Mouse (Mus musculus): ENCODE measurements at regions not wholly inside any gene's neighbourhood (a gene's known extent, or its start where the extent isn't known, plus 50 kb on each side); places are given as distances from the start of the nearest gene placed in this dataset.
A peak's percentile ranks its signal among the peaks of the same experiment; 100 is the strongest.

DNA sequence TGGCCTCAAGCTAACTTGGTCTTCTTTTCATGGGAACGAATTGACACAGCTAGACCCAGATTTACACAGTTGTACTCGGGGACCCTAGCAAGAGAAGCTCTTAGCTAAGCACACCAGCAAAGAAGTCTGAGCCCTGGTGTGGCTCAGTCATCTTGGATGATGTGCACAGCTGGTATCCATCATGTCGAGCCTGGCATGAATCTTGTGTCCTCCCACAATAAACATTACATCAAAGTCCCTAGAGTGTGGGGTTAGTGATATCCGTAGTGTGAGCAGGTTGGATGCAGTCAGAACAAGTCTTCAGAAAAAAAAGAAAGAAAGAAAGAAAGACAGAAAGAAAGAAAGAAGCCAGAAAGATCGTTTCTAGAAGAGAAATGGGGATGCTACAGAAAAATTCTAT lies 52.1 kb upstream of the Hmcn1 start:
- no peak for ATAC-seq (replicated peaks; ENCODE audit: low read depth, poor library complexity, severe bottlenecking)

DNA sequence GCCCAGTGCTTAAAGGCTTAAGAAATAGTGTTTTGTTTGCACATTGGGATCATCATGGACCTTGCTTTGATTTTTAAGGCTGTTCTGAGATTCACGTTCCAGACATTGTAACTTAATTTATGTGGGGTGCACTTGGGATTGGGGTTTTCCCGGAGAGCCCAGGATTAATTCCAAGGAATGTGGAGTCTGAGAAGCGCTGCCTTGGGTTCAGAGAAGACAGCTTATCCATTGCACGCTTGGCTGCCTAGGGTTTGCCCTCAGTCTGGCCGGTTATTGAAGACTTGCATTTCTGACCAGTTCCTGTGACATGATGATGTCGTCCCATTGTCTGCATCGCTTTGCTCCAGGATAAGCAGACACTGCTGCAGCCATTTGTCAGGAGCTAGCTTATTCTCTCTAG lies 53.4 kb upstream of the Hmcn1 start:
- ATAC-seq (replicated peaks; ENCODE audit: low read depth, poor library complexity, severe bottlenecking), result no peak

DNA sequence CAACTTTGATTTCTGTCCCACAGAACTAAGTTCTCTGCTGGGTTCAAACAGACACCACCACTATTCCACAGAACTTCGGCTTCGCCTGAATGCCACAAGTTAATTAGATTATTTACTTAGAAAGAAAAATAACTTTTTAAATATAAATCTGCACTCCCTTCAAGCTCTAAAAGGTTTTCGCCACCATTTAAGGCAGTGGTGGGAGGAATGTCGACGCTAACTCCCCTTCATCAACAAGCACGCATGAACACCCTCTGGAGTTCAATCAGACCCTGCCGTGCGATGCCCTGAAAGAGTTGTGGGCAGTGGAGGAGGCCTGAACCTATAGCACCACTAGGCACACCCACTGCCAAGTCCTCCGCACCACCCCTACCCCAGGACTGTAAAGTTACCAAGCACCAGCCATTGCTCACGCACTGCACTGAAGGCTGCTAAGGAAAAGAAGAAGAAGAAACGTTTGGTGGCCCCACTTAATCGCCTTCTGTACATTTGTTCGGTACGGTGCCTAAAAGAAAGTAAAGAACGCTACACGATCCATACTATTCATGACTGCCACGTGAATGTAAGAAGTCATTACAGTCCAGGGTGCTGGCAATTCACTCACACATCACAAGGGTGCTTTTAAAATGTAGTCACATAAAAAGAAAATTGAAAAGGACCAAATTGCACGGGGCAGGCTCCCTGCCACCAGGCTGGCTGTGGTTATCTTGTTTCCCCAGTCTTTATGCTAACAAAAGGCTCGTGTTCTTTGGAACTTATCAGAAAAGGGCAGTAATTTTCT lies 56.7 kb upstream of the Hmcn1 start:
- no peak for ATAC-seq (replicated peaks; ENCODE audit: low read depth, poor library complexity, severe bottlenecking)

DNA sequence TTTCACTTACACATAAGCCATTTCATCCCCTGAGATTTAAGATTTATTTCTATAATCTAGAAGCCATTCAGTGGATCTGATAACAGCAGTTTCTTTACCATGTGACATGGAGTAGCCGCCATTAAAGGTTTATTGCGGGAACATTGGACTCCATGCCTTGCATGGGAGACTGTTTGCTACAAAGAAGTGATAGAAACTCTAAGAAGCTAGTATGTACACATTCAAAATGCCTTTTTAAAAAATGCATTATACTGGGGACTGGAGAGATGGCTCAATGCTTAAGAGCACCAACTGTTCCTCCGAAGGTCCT lies 57.2 kb upstream of the Hmcn1 start:
- ATAC-seq (replicated peaks; ENCODE audit: low read depth, poor library complexity, severe bottlenecking), result no peak

DNA sequence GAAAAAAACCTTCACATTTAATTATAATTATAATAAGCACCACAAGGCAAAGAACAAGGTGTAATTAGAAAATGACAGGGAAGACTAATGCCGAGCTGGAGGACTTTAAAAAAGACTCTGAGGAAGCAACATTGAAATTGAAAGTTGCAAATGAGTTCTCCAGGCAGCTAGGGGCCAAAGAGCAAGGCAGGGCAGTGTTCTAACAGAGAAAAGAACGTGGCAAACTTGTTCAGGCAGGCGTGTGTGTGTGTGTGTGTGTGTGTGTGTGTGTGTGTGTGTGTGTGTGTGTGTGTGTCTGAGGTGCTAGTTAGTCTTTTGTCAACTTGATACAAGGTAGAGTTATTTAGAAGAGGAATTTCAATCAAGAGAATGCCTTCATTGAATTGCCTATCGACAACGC lies 60.0 kb upstream of the Hmcn1 start:
- ATAC-seq (replicated peaks; ENCODE audit: low read depth, poor library complexity, severe bottlenecking), result no peak

DNA sequence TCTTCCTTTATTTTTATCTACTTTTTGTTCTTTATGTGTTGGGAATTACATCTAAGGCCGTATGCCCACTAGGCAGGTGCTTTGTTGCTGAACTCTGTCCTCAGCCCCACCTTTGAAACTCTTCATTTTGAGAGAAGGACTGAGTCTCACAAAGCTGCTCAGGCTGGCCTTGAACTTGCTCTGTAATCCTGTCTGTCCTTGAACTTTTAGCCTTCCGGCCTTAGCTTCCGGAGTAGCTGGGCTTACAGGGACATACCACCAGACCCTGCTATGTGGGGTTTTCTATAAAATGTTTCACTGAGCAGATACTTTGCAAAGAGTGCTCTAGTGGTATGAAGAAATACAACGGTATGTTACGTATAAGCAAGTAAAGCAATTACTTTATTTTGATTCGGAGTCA lies 62.2 kb upstream of the Hmcn1 start:
- ATAC-seq (replicated peaks; ENCODE audit: low read depth, poor library complexity, severe bottlenecking), result no peak

DNA sequence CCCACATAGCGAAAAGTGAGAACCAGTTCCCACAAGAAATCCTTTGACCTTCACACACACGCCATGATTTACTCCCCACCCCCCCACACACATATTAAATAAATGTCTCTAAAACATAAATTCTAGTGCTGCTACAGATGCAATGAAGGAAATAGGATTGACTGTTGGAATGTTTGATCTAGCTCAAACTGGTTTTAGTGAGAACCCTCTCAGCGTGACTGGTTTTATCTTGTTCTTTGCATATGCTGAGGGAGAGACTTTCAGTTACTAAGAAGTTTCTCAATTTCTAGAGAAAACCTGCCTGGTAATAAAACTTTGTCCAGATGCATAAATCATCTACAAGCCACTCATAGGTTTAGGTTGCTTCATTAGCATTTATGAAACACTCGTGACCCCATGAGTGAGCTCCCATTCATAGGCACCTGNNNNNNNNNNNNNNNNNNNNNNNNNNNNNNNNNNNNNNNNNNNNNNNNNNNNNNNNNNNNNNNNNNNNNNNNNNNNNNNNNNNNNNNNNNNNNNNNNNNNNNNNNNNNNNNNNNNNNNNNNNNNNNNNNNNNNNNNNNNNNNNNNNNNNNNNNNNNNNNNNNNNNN lies 66.4 kb upstream of the Hmcn1 start:
- no peak for ATAC-seq (replicated peaks; ENCODE audit: low read depth, poor library complexity, severe bottlenecking)

DNA sequence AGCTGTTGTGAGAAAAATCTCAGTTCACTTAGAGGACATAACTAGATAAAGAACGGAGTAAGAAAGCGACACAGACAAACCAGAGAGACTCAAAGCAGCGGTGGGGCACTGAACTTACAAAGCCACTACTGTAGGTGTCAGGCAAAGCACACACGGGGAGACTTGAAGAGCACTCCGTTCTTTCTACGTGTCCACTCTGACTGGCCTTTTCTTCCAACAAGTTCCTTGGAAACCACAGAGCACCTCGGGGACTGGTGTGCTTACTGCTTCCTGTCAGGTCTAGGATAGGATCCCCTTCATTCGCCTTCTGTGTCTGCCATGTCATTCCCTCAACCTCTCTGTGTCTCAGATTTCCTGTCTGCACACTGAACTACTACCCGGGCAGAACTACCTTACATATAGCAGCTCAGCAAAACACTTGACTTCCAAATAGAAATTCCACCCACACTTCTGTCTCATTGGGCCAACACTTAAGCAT lies 71.9 kb upstream of the Hmcn1 start:
- peak; percentile 29; the same call in 1 of the 2 replicates for ATAC-seq (replicated peaks; ENCODE audit: low read depth, poor library complexity, severe bottlenecking)

DNA sequence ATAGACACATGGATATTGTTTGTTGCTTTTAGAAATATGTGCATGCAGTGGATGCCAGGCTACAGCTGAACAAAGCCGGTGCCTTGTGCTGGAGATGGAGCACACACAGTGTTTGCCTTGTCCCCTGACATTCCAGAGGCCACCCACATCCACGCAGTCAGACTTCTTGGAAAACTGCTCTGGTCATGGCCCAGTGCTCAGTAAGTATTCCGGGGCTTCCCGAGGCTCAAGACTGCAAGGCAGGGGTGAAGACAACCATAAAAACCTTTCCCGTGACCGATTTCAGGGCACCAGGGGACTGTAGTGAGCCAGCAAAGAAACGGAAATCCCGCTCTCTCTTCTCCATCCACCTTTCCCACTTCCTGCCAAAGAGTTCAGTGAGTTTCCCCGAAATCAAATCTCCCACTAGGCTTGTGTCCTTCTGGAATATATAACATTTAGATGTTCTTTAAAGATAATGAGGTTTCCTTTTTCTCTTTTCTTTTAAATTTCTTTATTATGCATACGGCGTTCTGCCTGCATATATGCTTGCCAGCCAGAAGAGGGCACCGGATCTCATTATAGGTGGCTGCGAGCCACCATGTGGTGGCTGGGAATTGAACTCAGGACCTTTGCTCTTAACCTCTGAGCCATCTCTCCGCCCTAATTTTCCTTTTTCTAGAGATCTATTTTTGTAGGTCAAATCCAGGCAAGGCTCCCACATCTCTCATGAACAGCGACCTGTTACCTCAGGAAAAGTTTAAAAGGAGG lies 73.3 kb upstream of the Hmcn1 start:
- no peak for ATAC-seq (replicated peaks; ENCODE audit: low read depth, poor library complexity, severe bottlenecking)

DNA sequence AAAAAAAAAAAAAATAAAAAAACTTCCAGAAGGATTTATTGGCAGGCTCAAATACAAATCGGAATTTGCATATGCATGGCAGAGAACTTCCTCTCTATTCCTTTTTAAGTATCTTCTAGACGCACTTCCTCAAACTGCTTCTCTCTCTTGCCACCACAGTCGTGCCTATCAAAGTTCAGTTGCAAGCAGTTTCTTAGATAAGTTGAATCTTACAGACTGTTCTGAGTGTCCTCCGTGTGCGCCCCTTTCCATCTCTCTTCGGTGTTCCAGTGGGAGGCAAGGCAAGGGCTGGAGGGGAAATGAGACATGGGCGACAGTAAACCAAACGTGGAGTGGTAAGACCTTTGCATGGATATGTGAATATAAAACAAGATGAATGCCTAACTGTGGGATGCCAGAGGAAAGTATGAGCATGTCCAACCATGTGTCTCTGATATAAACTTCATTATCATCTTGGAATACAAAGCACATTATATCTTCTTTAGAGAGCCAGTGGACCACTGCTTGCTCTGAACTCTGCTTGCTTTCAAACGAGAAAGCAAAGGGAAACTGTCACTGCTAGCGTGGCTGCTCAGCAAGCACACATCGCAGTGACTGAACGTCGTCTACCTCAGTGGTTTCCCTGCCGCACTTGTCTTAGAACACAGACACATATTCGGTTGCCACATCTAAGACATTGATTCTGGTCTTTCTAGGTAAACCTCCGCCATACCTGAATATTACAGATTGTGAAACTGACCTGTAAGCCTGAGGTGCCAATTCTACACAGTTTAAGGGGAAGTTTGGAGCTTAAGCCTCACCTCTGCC lies 81.5 kb upstream of the Hmcn1 start:
- ATAC-seq (replicated peaks; ENCODE audit: low read depth, poor library complexity, severe bottlenecking), result peak; percentile 84

DNA sequence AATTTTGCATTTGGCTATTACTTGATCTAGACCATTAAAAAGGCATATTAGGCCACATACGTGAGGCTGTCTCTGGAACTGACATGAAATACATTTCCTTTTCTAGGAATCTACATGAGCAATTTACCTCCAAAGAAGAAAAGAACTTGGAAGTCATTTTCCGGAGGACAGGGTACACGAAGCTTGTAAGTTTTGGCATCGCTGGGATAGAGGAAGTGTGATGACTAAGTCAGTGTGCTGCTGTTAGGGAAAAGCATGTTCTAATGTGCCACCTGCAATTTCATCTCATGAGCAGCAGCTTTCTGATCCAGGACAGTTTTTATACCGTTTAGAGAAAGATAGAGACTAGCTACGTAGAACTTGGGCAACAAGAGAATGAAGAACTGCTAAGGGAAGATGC lies 82.3 kb upstream of the Hmcn1 start:
- no peak for ATAC-seq (replicated peaks; ENCODE audit: low read depth, poor library complexity, severe bottlenecking)

DNA sequence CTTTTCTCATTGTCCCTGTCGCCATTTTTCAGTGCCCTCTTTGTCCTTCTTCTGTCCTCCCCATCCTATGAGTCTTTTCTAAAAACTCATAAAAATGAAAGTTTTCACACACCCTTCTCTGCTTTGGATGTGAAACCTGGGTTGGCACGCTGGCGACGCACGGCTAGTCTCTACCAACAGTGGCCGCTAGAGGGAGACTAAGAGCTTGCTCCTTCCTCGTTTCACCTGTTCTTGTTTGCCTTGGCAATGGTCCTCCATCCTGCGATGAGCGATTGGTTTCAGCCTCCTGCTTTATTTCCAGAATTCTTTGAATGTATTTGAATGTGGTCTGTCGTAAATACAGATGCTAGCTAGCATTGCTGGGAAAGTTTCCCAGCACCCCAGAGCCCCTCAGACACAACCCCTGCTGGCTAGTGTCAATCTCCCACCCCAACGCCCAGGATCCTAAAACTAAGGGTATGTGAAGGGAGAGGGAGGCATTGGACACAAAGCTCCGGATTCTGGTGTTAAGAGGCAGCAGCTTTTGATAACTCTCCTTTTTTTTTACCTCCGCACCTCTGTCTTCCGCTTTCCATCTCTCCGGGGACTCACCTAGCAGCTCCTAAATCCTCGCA lies 85.8 kb upstream of the Hmcn1 start:
- ATAC-seq (replicated peaks; ENCODE audit: low read depth, poor library complexity, severe bottlenecking), result peak; percentile 64

DNA sequence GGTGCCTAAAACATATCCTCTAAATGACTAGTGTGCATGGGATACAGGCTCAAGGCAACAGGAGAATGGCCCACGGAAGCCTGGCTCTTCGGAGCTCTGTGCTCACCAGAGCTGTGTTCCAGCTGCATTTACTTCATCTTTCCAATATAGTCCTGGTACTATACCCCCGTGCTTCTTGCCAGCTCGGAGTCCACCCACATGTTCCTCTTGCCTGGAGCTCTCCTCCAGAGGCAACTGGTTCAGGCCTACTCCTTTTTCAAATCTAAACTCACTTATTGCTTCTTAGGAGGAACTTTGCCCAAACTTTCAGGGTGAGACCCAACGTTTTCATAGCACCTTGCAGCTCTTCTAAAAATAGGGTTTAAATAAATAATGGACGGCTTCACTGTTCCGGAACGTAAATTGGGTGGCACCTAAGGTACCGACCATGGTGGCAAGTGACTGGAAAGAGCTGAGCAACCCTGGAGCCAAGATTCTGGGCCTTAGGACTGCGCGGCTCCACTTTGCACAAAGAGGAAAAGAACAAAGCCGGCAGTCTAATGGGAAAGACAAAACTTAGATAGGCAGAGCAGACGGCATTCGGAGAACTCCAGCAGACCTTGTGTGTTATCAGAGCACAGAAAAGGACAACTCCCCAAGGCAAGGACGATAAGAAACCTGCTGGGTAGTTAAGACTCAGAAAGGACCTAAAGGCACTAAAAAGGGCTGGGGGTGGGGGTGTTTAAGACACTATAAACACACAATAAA lies 86.6 kb upstream of the Hmcn1 start:
- ATAC-seq (replicated peaks; ENCODE audit: low read depth, poor library complexity, severe bottlenecking), result peak; percentile 27; the same call in 1 of the 2 replicates

DNA sequence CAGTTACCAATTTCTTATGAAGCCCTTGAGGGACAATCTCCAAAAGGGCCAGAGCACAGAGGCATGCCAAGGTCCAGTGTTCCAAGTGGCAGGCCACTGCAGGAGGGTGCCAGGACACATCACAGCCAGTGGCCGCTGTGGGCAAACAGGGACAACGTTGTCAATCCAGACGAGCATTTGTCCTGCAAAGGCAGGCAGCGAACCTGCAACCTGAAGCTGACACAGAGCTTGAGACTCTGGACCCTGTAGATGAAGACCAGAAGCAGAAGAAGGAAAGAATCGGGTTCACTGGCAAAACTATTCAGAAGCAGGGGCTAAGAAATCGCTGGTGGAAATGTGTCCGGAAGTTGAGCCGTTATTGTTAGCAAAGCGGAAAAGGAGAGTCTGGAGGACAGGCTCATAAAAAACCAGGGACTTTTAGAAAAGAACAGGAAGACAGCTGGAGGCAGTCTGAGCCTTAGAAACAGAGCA lies 87.3 kb upstream of the Hmcn1 start:
- no peak; the same call in 1 of the 2 replicates for ATAC-seq (replicated peaks; ENCODE audit: low read depth, poor library complexity, severe bottlenecking)

DNA sequence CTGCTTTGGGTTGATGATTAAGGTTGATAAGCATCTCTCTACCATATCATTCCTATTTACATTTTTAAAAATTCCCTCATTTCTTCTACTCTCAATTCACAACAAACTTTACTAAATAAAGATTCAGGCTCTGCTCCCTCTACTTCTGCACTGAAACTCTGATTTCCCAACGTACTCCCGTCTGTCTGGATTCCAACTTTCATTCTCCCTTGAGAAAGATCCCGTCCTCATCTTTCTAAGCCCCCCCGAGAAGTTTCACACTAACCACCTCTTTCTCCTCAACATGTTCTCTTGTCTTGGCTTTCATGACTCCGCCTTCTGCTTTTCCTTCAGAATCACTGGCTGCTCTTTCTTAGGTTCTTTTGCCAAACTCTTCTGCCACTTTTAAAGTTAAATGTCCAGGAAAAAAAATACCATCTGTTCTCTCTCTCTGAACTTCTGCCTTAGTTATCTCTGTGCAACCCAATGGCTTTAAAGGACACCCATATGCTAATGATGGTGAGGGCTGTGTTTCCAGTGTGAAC lies 89.3 kb upstream of the Hmcn1 start:
- no peak for ATAC-seq (replicated peaks; ENCODE audit: low read depth, poor library complexity, severe bottlenecking)

DNA sequence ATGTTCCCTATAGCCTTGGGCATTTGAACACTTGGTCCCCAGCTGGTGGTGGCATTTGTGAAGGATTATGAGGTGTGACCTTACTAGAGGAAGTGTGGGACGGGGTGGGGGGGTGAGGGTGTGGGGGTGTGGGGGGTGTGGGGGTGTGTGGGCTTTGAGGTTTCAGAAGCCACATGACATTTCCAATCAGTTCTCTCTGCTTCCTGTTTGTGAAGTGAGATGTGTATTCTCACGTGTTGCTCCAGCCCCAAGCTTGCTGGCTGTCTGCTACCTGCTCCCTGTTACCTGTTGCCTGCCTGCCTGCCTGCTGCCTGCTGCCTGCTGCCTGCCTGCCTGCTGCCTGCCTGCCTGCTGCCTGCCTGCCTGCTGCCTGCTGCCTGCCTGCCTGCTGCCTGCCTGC lies 90.6 kb upstream of the Hmcn1 start:
- ATAC-seq (replicated peaks; ENCODE audit: low read depth, poor library complexity, severe bottlenecking), result peak; percentile 29

DNA sequence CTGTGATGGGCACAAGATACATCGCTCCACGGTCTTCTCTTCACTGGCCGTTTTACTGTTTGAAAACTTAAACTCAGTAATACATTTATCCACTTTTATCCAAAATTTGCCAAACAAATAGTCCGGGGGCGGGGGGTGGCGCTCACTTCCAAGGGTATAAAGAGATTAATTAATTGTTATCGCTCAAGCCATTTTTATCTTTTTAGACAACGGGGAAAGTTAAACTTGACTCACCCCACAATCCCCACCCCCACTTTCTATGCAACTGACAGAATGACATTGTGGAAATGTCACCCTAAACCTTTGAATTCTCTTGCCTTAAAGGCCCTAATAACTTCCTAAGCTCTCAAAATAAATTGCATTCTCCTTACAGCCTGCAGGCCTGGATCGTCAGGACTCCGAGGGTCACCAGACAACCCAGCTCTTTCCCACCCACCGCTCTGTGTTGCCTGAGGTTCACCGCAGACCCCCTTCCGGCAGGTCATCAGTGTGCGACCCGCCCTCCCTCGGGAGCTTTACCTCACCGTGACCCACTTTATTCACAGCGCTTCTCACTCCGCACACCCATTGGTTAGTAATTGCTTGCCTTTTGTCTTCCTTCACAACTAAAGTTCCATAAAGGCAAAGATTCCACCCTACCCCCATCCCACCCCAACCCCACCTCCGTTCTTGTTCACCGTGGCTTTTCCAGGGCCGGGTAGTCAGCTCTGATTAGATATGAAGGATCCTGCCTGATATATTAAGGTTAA lies 93.0 kb upstream of the Hmcn1 start:
- ATAC-seq (replicated peaks; ENCODE audit: low read depth, poor library complexity, severe bottlenecking), result no peak

DNA sequence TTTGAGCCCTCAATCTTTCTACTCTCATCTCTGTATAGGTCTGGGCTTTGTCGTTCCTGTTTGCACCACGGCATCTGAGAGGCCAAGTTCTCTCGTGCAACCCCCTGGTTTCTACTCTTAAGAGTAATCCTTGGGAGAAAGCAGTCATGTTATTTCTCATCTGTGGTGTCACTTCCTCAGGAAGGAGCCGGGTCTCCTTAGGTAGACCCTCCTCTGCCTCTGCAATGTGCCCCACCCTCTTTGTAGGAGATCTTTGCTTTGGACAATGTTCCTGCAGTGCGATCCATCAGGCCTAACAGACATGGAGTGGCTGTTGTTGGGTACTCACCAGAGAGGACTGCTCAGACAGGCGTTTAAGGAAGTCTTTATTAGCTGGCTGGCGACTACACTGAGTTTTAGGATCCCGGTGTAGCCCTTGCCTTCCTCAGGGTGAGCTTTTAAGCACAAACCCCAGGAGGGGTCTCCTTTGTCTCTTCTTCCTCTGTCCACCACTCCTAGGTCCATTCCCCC lies 94.0 kb upstream of the Hmcn1 start:
- ATAC-seq (replicated peaks; ENCODE audit: low read depth, poor library complexity, severe bottlenecking), result 0 out of 2 replicates have a peak, but pooled peaks have one; percentile 6
